Mouse (Mus musculus) small intestine, adult 2 months (tissue): ENCODE data around the gene Tmc6. TPM values are rescaled to one million over a fixed set of nuclear protein-coding genes. Genes with fewer than 3 reads are reported as not detected.

Experiments
- H3K27ac ChIP-seq: fragments of 200-500 bp; 2 replicates; pipeline ENCODE4 v1.5.1; 2012; ENCODE audit warnings: low read depth, low read length, control low read depth, inconsistent platforms; ENCODE audit not compliant: insufficient read depth
- H3K27me3 ChIP-seq: fragments of 200-500 bp; 2 replicates; pipeline ENCODE4 v1.6.1; 2012; ENCODE audit warnings: mild to moderate bottlenecking, moderate library complexity, low read length, inconsistent platforms; ENCODE audit not compliant: control insufficient read depth, insufficient read depth
- H3K36me3 ChIP-seq: fragments of 200-500 bp; 2 replicates; pipeline ENCODE4 v1.6.1; 2012; ENCODE audit warnings: mild to moderate bottlenecking, low read length, control low read depth, inconsistent platforms; ENCODE audit not compliant: control insufficient read depth, insufficient read depth
- H3K4me1 ChIP-seq: fragments of 200-500 bp; 2 replicates; pipeline ENCODE4 v1.6.1; 2012; ENCODE audit warnings: low read length, inconsistent platforms, mixed read lengths; ENCODE audit not compliant: control insufficient read depth, insufficient read depth, insufficient read length
- H3K4me3 ChIP-seq: fragments of 200-500 bp; 2 replicates; pipeline ENCODE4 v1.5.1; 2012; ENCODE audit warnings: low read depth, mild to moderate bottlenecking, control low read depth, inconsistent platforms, low read length, moderate library complexity
- CTCF ChIP-seq: fragments of 200-500 bp; IDR thresholded peaks from 2 replicates; pipeline ENCODE4 v1.5.1; 2012; ENCODE audit warnings: low read depth, mild to moderate bottlenecking, control low read depth, inconsistent platforms, low read length, moderate library complexity, mixed read lengths; ENCODE audit not compliant: insufficient replicate concordance, insufficient read length; ENCODE audit errors: extremely low read depth
- POLR2A ChIP-seq: fragments of 200-500 bp; IDR thresholded peaks from 2 replicates; pipeline ENCODE4 v1.6.1; 2012; ENCODE audit warnings: low read depth, mild to moderate bottlenecking, control low read depth, inconsistent platforms, low read length, moderate library complexity
- WGBS: fragments of 180-500 bp; shearing (Covaris S2); methylation state at CpG from one replicate; pipeline ENCODE4 v1.1.7; 2018; 5-methylcytosine and 5-hydroxymethylcytosine counted together
- polyA plus RNA-seq: library from polyadenylated mRNA; depleted of rRNA; stranded (reverse); fragments of >200 nt; gene quantifications from 2 replicates; pipeline ENCODE4 v1.2.3, GENCODE M21; 2012

Tmc6 gene
- polyA plus RNA-seq, 1 experiment: 84.7 TPM

- Histone ChIP-seq H3K4me3 (no peak overlapping the region), H3K27ac (no peak overlapping the region), H3K36me3 (peaks cover 55% of the 10 kb centered on the region), H3K4me1 (peaks cover 3% of the 10 kb centered on the region; the same call in 1 of the 2 replicates), H3K27me3 (no peaks in the 10 kb centered on the region)
- TF ChIP-seq CTCF (no peak), POLR2A (no peak)
- 83% methylated on average over 5 of the region's 5 CpGs for WGBS
Measured at GRCm38 (mm10) chr11:117738123-117738522, 43.9 kb downstream of the Tmc6 start.

GRCm38 (mm10) chr11:117736037-117736689, 45.8 kb downstream of the Tmc6 start:
- Histone ChIP-seq H3K27ac (no peak overlapping the region), H3K27me3 (no peaks in the 10 kb centered on the region), H3K36me3 (peaks cover 42% of the 10 kb centered on the region), H3K4me3 (no peak overlapping the region), H3K4me1 (peaks cover 3% of the 10 kb centered on the region; the same call in 1 of the 2 replicates)
- TF ChIP-seq CTCF: no peak
- TF ChIP-seq POLR2A: no peak
- 51% methylated on average over 5 of the region's 5 CpGs for WGBS

- WGBS: 88% methylated on average over 7 of the region's 7 CpGs
- Histone ChIP-seq H3K4me1 (peaks cover 5% of the 10 kb centered on the region; the same call in 1 of the 2 replicates), H3K27ac (no peak overlapping the region), H3K36me3 (peaks cover 14% of the 10 kb centered on the region), H3K27me3 (no peaks in the 10 kb centered on the region), H3K4me3 (no peak overlapping the region)
- no peak for TF ChIP-seq CTCF
- TF ChIP-seq POLR2A: no peak
Measured at GRCm38 (mm10) chr11:117731470-117731869, 50.5 kb downstream of the Tmc6 start.

GRCm38 (mm10) chr11:117730490-117730838, 51.5 kb downstream of the Tmc6 start:
- Histone ChIP-seq H3K27ac (no peak overlapping the region), H3K36me3 (peaks cover 8% of the 10 kb centered on the region; the same call in 1 of the 2 replicates), H3K27me3 (no peaks in the 10 kb centered on the region), H3K4me1 (peaks cover 3% of the 10 kb centered on the region; the same call in 1 of the 2 replicates), H3K4me3 (no peak overlapping the region)
- TF ChIP-seq CTCF (no peak), POLR2A (no peak)
- WGBS: 91% methylated on average over 4 of the region's 4 CpGs

- WGBS: 86% methylated on average over 7 of the region's 7 CpGs
- no peak for TF ChIP-seq CTCF
- no peak for TF ChIP-seq POLR2A
- peaks cover 3% of the 10 kb centered on the region; the same call in 1 of the 2 replicates for H3K4me1 ChIP-seq
- H3K27me3 ChIP-seq: no peaks in the 10 kb centered on the region
- H3K4me3 ChIP-seq: no peak overlapping the region
- H3K27ac ChIP-seq: no peak overlapping the region
- peaks cover 8% of the 10 kb centered on the region; the same call in 1 of the 2 replicates for H3K36me3 ChIP-seq
Measured at GRCm38 (mm10) chr11:117729798-117730489, 52.1 kb downstream of the Tmc6 start.

- peaks cover 8% of the 10 kb centered on the region; the same call in 1 of the 2 replicates for H3K36me3 ChIP-seq
- WGBS: 76% methylated on average over 3 of the region's 3 CpGs
- no peak overlapping the region for H3K27ac ChIP-seq
- TF ChIP-seq POLR2A (no peak), CTCF (no peak)
- H3K4me3 ChIP-seq: no peak overlapping the region
- H3K27me3 ChIP-seq: no peaks in the 10 kb centered on the region
- peaks cover 3% of the 10 kb centered on the region; the same call in 1 of the 2 replicates for H3K4me1 ChIP-seq
Measured at GRCm38 (mm10) chr11:117729341-117729740, 52.7 kb downstream of the Tmc6 start.

- Histone ChIP-seq H3K27ac (no peak overlapping the region), H3K27me3 (no peaks in the 10 kb centered on the region), H3K36me3 (peaks cover 8% of the 10 kb centered on the region; the same call in 1 of the 2 replicates), H3K4me3 (no peak overlapping the region), H3K4me1 (peaks cover 3% of the 10 kb centered on the region; the same call in 1 of the 2 replicates)
- 26% methylated on average over 1 of the region's 1 CpGs for whole genome bisulfite sequencing
- TF ChIP-seq CTCF: no peak
- TF ChIP-seq POLR2A: no peak
Measured at GRCm38 (mm10) chr11:117728841-117729240, 53.2 kb downstream of the Tmc6 start.
